Mouse (Mus musculus): Measurements from ENCODE around the gene Ctr9.

The Ctr9 gene

DNA sequence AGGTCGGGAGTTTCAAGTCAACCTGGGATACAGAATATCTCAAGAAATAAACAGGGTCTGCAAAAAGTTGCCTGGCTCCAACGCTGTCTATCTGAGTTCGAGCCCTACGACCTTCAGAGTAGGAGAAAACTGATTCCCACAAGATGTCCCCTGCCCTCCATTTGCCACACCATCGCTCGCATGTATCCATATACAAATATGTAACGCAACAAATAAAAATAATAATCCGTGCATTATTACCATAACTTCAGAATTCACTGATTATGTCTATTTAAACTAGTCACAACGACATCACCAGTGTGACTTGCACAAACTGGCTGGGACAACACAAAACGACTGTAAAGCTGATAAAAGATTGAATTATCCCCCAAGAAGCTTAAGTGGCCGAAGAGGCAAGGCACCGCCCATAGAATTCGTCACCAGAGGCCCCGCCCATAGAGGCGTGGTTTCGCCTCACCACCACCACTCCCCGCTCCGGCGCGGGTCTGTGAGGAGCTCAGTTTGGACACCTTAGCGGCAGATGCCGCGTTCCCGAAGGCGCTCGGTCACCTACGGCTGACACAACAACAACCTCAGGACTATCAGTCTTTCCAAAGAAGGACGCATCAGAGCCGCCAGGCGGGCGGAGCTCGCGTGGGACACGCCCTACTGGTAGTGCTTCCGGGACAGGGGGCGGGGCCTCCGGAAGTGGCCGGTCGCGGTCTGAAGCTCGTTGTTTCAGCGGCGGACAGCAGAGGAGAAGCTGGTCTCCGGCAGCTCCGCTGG, at the start of gene Ctr9:
TSS of gene Ctr9 (plus strand) at position 671 of the 765 bp plus-strand sequence.
- peak; percentile 94 for DNase-seq (ENCODE audit: low spot score)

DNA sequence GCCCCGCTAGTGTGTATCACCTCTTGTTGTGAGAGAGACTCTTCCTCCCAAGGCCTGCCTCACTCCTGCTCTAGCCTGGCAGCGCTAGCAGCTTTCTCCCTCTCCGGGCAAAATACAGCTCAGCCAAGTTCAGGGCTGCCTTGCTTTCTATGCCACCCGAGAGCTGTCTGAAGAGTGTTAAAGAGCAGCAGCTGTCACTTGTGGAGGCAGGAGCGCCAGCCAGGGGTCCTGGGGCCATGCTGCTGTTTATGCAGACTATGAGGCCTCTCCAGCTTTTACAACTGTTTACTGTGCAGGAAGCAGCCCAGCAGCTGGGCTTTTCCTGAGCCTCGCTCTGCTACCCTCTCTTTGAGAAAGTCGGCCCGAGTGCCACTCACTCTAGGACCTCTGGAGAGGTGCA, 47.7 kb upstream of the Ctr9 start:
- no peak for DNase-seq (ENCODE audit: low spot score)

DNA sequence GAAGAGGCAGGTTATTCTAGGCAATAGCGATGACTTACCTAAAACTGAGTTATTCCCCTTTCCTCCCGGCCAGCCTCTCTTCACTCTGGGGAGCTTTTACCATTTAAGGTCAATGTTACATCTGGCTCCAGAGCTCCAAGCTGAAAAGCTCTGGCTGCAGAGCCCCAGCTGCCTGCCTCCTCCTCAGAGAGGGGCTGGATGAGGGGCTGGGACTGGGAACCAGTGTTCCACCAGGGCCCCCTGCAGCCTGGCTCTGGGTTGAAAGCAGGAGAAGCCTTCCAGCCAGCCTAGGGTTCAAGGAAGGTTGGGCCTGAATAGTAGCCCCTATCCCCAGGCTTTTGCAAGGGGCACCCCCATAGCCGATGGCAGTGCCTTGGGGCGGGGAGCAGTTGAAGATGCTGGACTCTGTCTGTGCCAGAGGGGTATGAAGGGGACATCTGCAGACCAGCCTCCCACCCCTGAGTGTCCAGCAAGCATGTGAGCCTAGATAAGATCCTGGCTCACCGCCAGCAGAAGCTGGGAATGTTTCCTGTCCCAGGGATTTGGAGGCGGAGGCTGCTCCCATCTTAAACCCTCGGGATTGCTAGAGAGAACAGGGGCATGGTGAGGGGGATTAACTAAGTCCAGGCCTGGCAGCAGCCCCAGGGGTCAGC, 46.6 kb upstream of the Ctr9 start, which contains the start of gene Mrvi1:
TSS of gene Mrvi1 (minus strand) at position 409 of the 653 bp plus-strand sequence.
- peak; percentile 24 for DNase-seq (ENCODE audit: low spot score)

GRCm38 (mm10) chr7:110982764-110983163, 46.0 kb upstream of the Ctr9 start:
- DNase-seq (ENCODE audit: low spot score) = peak; percentile 36

DNA sequence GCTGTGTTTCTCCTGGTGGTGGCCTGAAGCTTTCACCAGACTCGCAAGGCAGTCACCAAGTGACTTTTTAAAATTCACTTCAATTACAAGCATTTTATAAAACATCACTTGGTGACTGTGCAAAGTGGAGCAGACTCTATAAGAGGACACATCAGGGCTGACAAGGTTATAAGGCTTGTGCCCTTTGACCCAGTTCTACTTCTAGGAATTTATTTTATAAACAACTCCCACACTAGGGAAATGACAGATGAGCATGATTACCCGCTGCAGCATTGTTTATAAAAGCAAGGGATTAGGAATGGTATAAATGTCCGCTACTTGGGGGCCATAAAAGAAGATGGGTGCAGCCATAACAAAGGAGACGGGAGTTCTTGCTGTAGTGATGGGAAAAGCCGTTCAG, 45.1 kb upstream of the Ctr9 start:
- DNase-seq (ENCODE audit: low spot score) = no peak

DNA sequence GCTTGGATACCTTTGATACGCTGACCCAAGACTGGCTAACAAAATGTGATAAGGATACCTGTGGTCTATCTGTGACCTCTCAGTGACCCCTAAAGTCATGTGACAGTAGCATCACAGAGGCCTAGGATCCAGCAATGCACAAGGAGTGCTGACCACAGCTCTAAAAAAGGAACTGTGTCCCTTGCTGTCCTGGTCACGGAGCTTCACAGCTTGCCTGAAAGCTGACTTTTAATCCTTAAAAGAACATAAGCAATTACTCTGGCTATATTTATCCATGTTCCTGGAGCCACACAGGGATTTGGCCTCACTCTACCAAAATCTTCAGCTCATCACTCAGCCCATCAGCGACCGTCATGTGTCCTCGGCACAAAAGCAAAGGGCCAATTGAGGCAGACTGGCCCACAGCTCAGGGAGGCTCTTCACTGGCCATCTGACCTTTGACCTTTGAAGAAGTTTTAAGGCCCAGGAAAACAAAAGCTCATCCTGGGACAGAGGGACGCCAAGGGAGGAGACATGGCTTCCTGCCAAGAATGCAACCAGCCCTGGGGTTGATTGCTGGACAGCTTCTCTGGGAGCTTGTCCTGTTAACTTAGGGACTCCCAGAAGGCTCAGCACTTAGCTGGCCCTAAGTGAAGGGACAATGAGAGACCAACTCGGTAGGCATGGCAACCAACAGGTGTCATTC, 43.0 kb upstream of the Ctr9 start:
- no peak for DNase-seq (ENCODE audit: low spot score)

GRCm38 (mm10) chr7:110988081-110988480, 40.7 kb upstream of the Ctr9 start:
- DNase-seq (ENCODE audit: low spot score) = no peak

- no peak for DNase-seq (ENCODE audit: low spot score)
These were observed 39.4 kb upstream of the Ctr9 start for GRCm38 (mm10) chr7:110989286-110989879.

DNA sequence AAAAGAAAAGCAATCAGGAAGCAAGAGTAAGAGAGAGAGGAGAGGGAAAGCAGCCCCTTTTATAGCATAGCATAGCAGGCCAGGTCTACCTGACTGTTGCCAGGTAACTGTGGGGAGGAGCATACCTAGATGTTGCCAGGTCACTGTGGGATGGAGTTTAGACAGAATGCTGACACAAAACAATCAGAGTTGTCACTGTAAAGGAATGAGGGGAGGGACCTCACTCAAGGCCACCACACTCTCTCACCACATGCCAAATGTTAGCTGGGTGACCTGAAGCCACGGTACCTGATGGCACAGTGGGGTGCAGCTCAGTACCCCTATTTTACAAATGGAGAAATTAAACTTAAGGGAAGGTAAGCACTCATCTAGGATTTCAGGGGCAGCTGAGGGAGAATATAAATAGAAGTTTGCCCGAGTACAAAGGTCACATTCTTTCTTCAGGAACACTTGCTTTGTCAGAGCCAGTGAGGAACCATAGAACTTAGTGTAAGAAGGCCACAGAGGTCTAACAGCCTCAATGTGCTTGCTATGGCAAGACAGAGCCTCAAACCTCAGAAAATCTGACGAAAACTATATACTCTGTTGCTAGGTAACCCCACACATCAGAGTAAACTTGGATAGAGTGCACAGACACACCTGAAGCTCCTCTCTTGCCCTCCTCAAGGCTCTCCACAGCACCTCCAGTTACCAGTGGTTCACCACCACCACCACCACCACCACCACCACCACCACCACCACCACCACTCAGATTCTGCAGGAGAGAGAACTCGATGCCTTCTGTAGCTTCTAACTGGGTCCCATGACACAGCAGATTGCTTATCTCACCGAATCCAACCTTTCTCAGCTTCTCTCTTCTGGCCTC, 38.2 kb upstream of the Ctr9 start:
- no peak for DNase-seq (ENCODE audit: low spot score)

DNA sequence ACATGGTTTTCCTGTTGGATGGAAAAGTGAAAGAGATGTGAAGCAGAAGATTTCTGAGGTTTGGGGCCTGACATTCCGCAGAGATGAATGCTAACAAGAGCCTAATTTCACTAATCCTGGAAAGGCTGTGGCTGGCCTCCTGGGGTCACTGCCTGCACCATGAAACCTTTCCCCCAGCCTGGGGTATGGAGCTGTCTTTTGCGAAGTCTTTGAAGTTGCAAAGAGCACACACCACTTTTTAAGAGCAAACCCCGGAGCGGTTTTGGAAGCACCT, 37.6 kb upstream of the Ctr9 start:
- DNase-seq (ENCODE audit: low spot score) = no peak

GRCm38 (mm10) chr7:110998887-110999827, 29.6 kb upstream of the Ctr9 start:
- DNase-seq (ENCODE audit: low spot score) = no peak

- no peak for DNase-seq (ENCODE audit: low spot score)
These were observed 24.5 kb upstream of the Ctr9 start for GRCm38 (mm10) chr7:111004136-111004840.

- no peak for DNase-seq (ENCODE audit: low spot score)
These were observed 14.6 kb upstream of the Ctr9 start for GRCm38 (mm10) chr7:111014039-111014605.

DNA sequence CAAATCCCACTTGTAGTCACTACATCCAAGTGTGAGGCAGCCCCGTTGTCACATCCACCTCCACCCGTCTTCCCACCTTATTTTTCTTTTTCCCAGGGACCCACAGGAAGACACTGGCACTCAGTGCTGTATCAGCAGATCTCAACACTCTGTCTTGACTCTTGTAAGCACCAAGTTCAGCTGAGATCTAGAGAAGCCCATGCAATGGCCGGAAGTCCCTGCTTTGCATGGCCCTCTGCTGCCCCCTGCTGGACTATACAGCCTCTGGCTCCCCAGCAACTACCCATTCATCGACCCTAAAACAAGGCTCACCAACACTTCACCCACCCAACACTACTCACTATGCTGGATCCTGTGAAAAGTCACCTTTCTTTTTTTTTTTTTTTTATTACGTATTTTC, 13.9 kb upstream of the Ctr9 start:
- DNase-seq (ENCODE audit: low spot score) = peak; percentile 93

- DNase-seq (ENCODE audit: low spot score) = no peak
These were observed 13.0 kb upstream of the Ctr9 start for GRCm38 (mm10) chr7:111015731-111016130.

DNA sequence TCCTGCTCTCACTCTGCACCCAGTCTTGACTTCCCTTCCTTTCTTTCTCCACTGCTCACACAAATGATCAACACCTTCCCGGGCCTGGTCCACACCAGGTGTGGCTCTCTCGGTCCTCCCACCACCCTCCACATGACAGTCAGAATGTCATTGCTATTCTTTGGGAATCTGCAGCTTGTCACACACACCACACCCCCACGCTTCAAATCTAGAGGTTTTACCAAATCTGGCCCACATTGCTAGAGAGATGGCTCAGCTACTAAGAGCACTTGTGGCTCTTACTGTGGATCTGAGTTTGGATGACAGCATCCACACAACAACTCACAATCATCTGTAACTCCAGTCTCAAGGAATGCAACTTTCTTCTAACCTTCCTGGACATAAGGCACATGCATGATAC, 11.8 kb upstream of the Ctr9 start:
- DNase-seq (ENCODE audit: low spot score) = no peak

GRCm38 (mm10) chr7:111020814-111021213, 7.9 kb upstream of the Ctr9 start:
- no peak for DNase-seq (ENCODE audit: low spot score)

GRCm38 (mm10) chr7:111024068-111024594, 4.6 kb upstream of the Ctr9 start:
- DNase-seq (ENCODE audit: low spot score) = peak; percentile 52

GRCm38 (mm10) chr7:111024912-111025311, 3.8 kb upstream of the Ctr9 start:
- no peak for DNase-seq (ENCODE audit: low spot score)

All from embryo, embryonic 10.5 days (tissue).